Mouse (Mus musculus): ENCODE results near the gene Lrrk2. TPM values are rescaled to one million over a fixed set of nuclear protein-coding genes. Genes with fewer than 3 reads are reported as not detected.

Gene Lrrk2
- 1.5 and 1.9 TPM in 2 replicates for polyA plus RNA-seq (2015; fragmentation: Nextera tagmentation; extraction: Ambion mirVana)

- Histone ChIP-seq H3K4me1 (replicated peaks) (peaks cover 11% of the 10 kb centered on the region), H3K27me3 (peaks cover 5% of the 10 kb centered on the region; the same call in 1 of the 2 replicates), H3K36me3 (no peaks in the 10 kb centered on the region), H3K27ac (peak within 1 kb of the TSS; percentile 48), H3K9ac (peak within 1 kb of the TSS; percentile 70), H3K4me2 (peak within 1 kb of the TSS; percentile 81), H3K9me3 (no peaks in the 10 kb centered on the region), H3K4me3 (peak within 1 kb of the TSS; percentile 50)
- 4% methylated on average over 38 of the region's 40 CpGs for WGBS
- ATAC-seq (ENCODE audit: low FRiP score): peak; percentile 97
Observed at GRCm38 (mm10) chr15:91672645-91673568, at the start of gene Lrrk2. TSS of gene Lrrk2 (plus strand) at chr15:91673175.

- no peak overlapping the region for H3K9ac ChIP-seq
- H3K4me1 ChIP-seq (replicated peaks): no peaks in the 10 kb centered on the region
- H3K4me3 ChIP-seq: no peak overlapping the region
- no peak overlapping the region for H3K27ac ChIP-seq
- no peak for ATAC-seq (ENCODE audit: low FRiP score)
- H3K27me3 ChIP-seq: no peaks in the 10 kb centered on the region
- no peaks in the 10 kb centered on the region for H3K36me3 ChIP-seq
- H3K4me2 ChIP-seq: no peak overlapping the region
- no peaks in the 10 kb centered on the region for H3K9me3 ChIP-seq
- 94% methylated on average over 2 of the region's 2 CpGs for WGBS
Observed at GRCm38 (mm10) chr15:91624475-91624874, 48.5 kb upstream of the Lrrk2 start.

DNA sequence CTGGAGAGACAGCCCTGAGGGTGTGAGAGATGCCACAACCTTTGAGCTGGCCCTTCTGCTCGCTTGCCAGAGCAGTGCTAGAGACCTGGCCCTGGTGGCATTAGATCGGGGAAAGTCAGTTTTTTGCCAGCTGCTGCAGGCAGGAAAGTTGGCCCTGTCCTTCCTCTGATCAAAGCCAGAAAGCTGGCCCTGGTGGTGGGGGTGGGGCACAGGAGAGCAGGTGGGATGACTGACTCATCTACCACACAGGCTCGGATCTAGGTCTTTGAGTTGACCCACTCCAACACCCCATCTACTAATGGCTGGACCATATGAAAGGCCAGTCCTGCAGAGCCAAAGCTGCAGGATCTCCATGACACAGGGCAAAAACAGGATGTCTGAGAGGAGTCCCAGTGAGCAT, 43.8 kb upstream of the Lrrk2 start:
- Histone ChIP-seq H3K4me3 (no peak overlapping the region), H3K27ac (no peak overlapping the region), H3K4me2 (no peak overlapping the region), H3K36me3 (no peaks in the 10 kb centered on the region), H3K9me3 (no peaks in the 10 kb centered on the region), H3K4me1 (replicated peaks) (no peaks in the 10 kb centered on the region), H3K9ac (no peak overlapping the region), H3K27me3 (no peaks in the 10 kb centered on the region)
- WGBS: 84% methylated on average over 3 of the region's 3 CpGs
- no peak for ATAC-seq (ENCODE audit: low FRiP score)

GRCm38 (mm10) chr15:91632473-91632872, 40.5 kb upstream of the Lrrk2 start:
- H3K36me3 ChIP-seq: no peaks in the 10 kb centered on the region
- no peak overlapping the region for H3K27ac ChIP-seq
- WGBS: 92% methylated on average over 4 of the region's 4 CpGs
- H3K9ac ChIP-seq: no peak overlapping the region
- H3K4me2 ChIP-seq: no peak overlapping the region
- no peaks in the 10 kb centered on the region for H3K27me3 ChIP-seq
- no peaks in the 10 kb centered on the region for H3K9me3 ChIP-seq
- H3K4me3 ChIP-seq: no peak overlapping the region
- ATAC-seq (ENCODE audit: low FRiP score): no peak
- H3K4me1 ChIP-seq (replicated peaks): no peaks in the 10 kb centered on the region

DNA sequence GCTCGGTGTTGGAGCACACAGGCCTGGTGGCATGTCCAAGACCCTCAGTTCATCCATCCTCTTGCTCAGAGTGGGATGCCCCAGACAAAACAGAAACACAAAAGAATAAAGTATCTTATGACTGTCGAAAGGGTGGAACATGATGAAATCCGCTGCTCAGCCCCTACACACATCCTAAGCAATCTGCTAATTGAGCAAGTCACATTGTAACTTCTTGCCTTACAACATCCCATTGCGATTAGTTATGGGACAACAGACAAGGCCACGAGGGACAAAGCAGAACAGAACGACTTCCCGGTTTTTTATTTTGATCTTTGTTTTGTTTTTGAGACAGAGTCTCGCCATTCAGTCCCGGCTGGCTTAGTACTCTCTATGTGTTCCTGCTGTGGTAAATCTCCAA, 39.9 kb upstream of the Lrrk2 start:
- whole genome bisulfite sequencing: 83% methylated on average over 9 of the region's 9 CpGs

GRCm38 (mm10) chr15:91633806-91634205, 39.2 kb upstream of the Lrrk2 start:
- WGBS: 71% methylated on average over 6 of the region's 6 CpGs

More for the DNA sequence above, 39.9 kb upstream of the Lrrk2 start:
- Histone ChIP-seq H3K9me3 (no peaks in the 10 kb centered on the region), H3K4me3 (no peak overlapping the region), H3K9ac (no peak overlapping the region), H3K36me3 (no peaks in the 10 kb centered on the region), H3K4me2 (no peak overlapping the region), H3K27ac (no peak overlapping the region), H3K4me1 (replicated peaks) (no peaks in the 10 kb centered on the region), H3K27me3 (no peaks in the 10 kb centered on the region)
- ATAC-seq (ENCODE audit: low FRiP score): no peak

DNA sequence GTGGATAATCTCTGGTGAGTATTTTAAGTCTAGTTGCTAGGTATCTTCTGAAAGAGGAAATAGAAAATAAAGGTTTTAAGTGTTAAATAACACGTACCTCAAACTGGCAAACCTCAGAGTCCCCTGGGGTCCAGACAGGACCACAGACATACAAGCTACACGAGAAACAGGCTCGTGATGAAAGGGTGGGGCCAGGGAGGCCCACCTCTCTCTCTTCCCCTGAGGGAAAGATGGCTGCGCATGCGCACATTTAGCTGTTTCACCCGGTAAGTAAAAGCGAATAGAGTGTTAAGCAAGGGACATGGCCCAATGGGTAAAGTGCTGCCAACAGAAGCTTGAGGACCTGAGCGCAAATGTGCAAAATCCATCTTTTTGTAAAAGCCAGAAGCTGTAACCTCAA, 38.7 kb upstream of the Lrrk2 start:
- Histone ChIP-seq H3K27me3 (no peaks in the 10 kb centered on the region), H3K9ac (no peak overlapping the region), H3K9me3 (no peaks in the 10 kb centered on the region), H3K4me1 (replicated peaks) (no peaks in the 10 kb centered on the region), H3K27ac (no peak overlapping the region), H3K36me3 (no peaks in the 10 kb centered on the region), H3K4me3 (no peak overlapping the region), H3K4me2 (no peak overlapping the region)
- no peak for ATAC-seq (ENCODE audit: low FRiP score)
- 79% methylated on average over 8 of the region's 8 CpGs for WGBS

More at GRCm38 (mm10) chr15:91633806-91634205, 39.2 kb upstream of the Lrrk2 start:
- no peak for ATAC-seq (ENCODE audit: low FRiP score)
- Histone ChIP-seq H3K36me3 (no peaks in the 10 kb centered on the region), H3K9me3 (no peaks in the 10 kb centered on the region), H3K4me2 (no peak overlapping the region), H3K4me1 (replicated peaks) (no peaks in the 10 kb centered on the region), H3K4me3 (no peak overlapping the region), H3K27ac (no peak overlapping the region), H3K27me3 (no peaks in the 10 kb centered on the region), H3K9ac (no peak overlapping the region)

GRCm38 (mm10) chr15:91641631-91642030, 31.3 kb upstream of the Lrrk2 start:
- no peak for ATAC-seq (ENCODE audit: low FRiP score)
- no peaks in the 10 kb centered on the region for H3K9me3 ChIP-seq
- H3K27ac ChIP-seq: no peak overlapping the region

DNA sequence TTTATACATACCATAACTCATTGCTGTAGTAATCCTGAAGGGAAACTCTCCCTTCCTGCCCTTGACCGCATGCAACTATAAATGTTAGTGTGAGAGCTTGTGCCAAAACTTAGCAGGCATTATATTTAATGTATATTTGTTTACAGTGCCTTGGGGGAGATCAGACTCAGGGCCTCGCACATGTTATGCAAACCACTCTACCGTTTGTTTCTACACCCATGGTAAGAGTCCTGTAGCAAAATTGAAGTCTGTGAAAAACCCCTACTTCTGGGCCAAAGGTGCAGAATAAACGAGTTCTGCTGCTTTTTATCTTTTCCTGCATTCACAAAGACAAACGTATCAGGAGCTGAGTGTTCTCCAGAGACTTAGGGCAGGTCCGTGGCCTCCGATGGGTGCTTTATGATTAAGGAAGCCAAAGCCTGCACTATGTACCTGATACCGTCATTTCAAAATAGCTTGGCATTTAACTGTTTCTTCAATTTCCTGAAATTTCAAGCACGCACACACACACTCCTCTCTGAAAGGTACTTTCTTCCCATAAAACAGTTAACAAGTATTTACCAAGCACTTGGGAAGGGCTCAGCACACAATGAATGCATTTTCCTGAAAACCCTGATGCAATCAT, 30.2 kb upstream of the Lrrk2 start:
- Histone ChIP-seq H3K9ac (no peak overlapping the region), H3K27me3 (no peaks in the 10 kb centered on the region), H3K27ac (no peak overlapping the region), H3K36me3 (no peaks in the 10 kb centered on the region), H3K4me1 (replicated peaks) (no peaks in the 10 kb centered on the region), H3K4me2 (no peak overlapping the region), H3K4me3 (no peak overlapping the region), H3K9me3 (no peaks in the 10 kb centered on the region)
- WGBS: 88% methylated on average over 9 of the region's 9 CpGs
- ATAC-seq (ENCODE audit: low FRiP score): no peak

More at GRCm38 (mm10) chr15:91641631-91642030, 31.3 kb upstream of the Lrrk2 start:
- H3K36me3 ChIP-seq: no peaks in the 10 kb centered on the region
- no peaks in the 10 kb centered on the region for H3K4me1 ChIP-seq (replicated peaks)
- H3K4me3 ChIP-seq: no peak overlapping the region
- H3K27me3 ChIP-seq: no peaks in the 10 kb centered on the region
- 85% methylated on average over 3 of the region's 3 CpGs for WGBS
- no peak overlapping the region for H3K9ac ChIP-seq
- H3K4me2 ChIP-seq: no peak overlapping the region

GRCm38 (mm10) chr15:91643632-91644348, 29.2 kb upstream of the Lrrk2 start:
- no peak overlapping the region for H3K4me3 ChIP-seq
- no peak overlapping the region for H3K9ac ChIP-seq
- no peaks in the 10 kb centered on the region for H3K27me3 ChIP-seq
- 72% methylated on average over 7 of the region's 7 CpGs for WGBS
- no peak overlapping the region for H3K4me2 ChIP-seq
- H3K9me3 ChIP-seq: no peaks in the 10 kb centered on the region
- no peaks in the 10 kb centered on the region for H3K36me3 ChIP-seq
- no peak overlapping the region for H3K27ac ChIP-seq
- no peaks in the 10 kb centered on the region for H3K4me1 ChIP-seq (replicated peaks)
- ATAC-seq (ENCODE audit: low FRiP score): no peak

GRCm38 (mm10) chr15:91650270-91650669, 22.7 kb upstream of the Lrrk2 start:
- H3K9ac ChIP-seq: no peak overlapping the region
- H3K4me3 ChIP-seq: no peak overlapping the region
- H3K36me3 ChIP-seq: no peaks in the 10 kb centered on the region
- H3K27ac ChIP-seq: no peak overlapping the region
- ATAC-seq (ENCODE audit: low FRiP score): no peak
- no peak overlapping the region for H3K4me2 ChIP-seq
- H3K4me1 ChIP-seq (replicated peaks): no peaks in the 10 kb centered on the region
- H3K9me3 ChIP-seq: 0 out of 2 replicates have a peak, but pooled peaks cover 2% of the 10 kb centered on the region
- no peaks in the 10 kb centered on the region for H3K27me3 ChIP-seq
- WGBS: 69% methylated on average over 3 of the region's 3 CpGs

DNA sequence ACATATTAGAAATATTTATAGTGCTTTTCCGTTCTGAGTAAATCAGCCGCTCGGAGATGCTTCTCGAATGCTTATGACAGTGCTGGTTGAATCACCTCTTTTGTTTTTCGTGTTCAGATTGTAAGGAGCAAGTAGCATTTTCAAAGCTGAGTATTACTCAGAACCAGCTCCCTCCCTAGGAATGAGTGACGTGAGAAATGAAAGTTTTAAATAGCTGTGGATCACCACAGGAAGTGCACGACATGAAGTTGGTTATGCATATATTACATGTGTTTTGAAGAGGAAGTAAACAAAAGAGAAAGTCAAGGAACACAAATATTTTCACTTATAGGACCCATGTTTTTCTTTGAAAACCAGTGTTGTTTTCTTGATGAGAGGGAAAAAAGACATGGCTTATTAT, 21.5 kb upstream of the Lrrk2 start:
- H3K4me3 ChIP-seq: no peak overlapping the region
- H3K9ac ChIP-seq: no peak overlapping the region
- WGBS: 87% methylated on average over 7 of the region's 7 CpGs
- H3K4me2 ChIP-seq: no peak overlapping the region
- H3K4me1 ChIP-seq (replicated peaks): no peaks in the 10 kb centered on the region
- ATAC-seq (ENCODE audit: low FRiP score): no peak
- 0 out of 2 replicates have a peak, but pooled peaks cover 2% of the 10 kb centered on the region for H3K9me3 ChIP-seq
- H3K27me3 ChIP-seq: no peaks in the 10 kb centered on the region
- no peaks in the 10 kb centered on the region for H3K36me3 ChIP-seq
- no peak overlapping the region for H3K27ac ChIP-seq
